Mouse (Mus musculus) hindbrain, embryonic 10.5 days (tissue): Measurements from ENCODE around the gene Tcf25. TPM values are rescaled to one million over a fixed set of nuclear protein-coding genes. Genes with fewer than 3 reads are reported as not detected.

Experiments
- DNase-seq: peaks from one replicate; pipeline ENCODE4 v3.0.0-alpha.2; 2017; ENCODE audit warnings: low spot score
- H3K27ac ChIP-seq: fragments of 300-500 bp; sonication (generic); 2 replicates; pipeline ENCODE4 v1.5.1; 2016; ENCODE audit warnings: mild to moderate bottlenecking, moderate library complexity
- H3K27me3 ChIP-seq: fragments of 300-500 bp; sonication (generic); 2 replicates; pipeline ENCODE4 v1.6.1; 2016; ENCODE audit warnings: mild to moderate bottlenecking; ENCODE audit not compliant: poor library complexity, insufficient read depth, severe bottlenecking
- H3K36me3 ChIP-seq: fragments of 300-500 bp; sonication (generic); 2 replicates; pipeline ENCODE4 v1.6.1; 2016; ENCODE audit warnings: mild to moderate bottlenecking, moderate library complexity
- H3K4me1 ChIP-seq: fragments of 300-500 bp; sonication (generic); replicated peaks from 2 replicates; pipeline ENCODE4 v1.6.1; 2016; ENCODE audit warnings: mild to moderate bottlenecking
- H3K4me3 ChIP-seq: fragments of 300-500 bp; sonication (generic); 2 replicates; pipeline ENCODE4 v1.5.1; 2016; ENCODE audit warnings: mild to moderate bottlenecking, moderate library complexity
- H3K9me3 ChIP-seq: fragments of 300-500 bp; sonication (generic); 2 replicates; pipeline ENCODE4 v1.6.1; 2016; ENCODE audit warnings: mild to moderate bottlenecking, moderate library complexity
- WGBS: fragments of 180-500 bp; shearing (Covaris S2); methylation state at CpG from one replicate; pipeline ENCODE4 v1.1.7; 2016; 5-methylcytosine and 5-hydroxymethylcytosine counted together
- polyA plus RNA-seq: library from polyadenylated mRNA; unstranded; fragments of >200 nt; fragmentation: Nextera tagmentation; extraction: Ambion mirVana; gene quantifications from 2 replicates; pipeline ENCODE4 v1.2.1, GENCODE M21; 2016

The Tcf25 gene
- polyA plus RNA-seq, 1 experiment from 2014 or later: 169 TPM

DNA sequence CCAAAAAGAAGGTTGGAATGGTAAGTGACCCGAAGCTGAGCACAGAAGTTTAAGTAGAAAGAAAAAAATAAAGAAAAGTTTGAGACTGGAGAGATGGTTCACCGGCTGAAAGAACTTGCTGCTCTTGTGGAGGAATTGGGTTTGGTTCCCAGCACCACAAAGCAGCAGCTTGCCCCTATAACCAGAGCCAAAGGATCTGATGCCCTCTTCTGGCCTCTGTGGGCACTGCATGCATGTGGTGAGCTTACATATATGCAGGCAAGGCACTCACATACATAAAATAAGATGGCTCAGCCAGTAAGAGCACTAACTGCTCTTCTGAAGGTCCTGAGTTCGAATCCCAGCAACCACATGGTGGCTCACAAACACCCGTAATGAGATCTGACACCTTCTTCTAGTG, 33.5 kb upstream of the Tcf25 start:
- no peaks in the 10 kb centered on the region for H3K27me3 ChIP-seq
- H3K9me3 ChIP-seq: peaks cover 6% of the 10 kb centered on the region; the same call in 1 of the 2 replicates
- 96% methylated on average over 4 of the region's 4 CpGs for WGBS
- H3K27ac ChIP-seq: no peak overlapping the region
- no peak for DNase-seq
- 0 out of 2 replicates have a peak, but pooled peaks cover 7% of the 10 kb centered on the region for H3K4me1 ChIP-seq
- no peak overlapping the region for H3K4me3 ChIP-seq
- H3K36me3 ChIP-seq: peaks cover 18% of the 10 kb centered on the region

- DNase-seq: no peak
- Histone ChIP-seq H3K27ac (no peak overlapping the region), H3K27me3 (no peaks in the 10 kb centered on the region), H3K9me3 (peaks cover 6% of the 10 kb centered on the region; the same call in 1 of the 2 replicates), H3K36me3 (peaks cover 18% of the 10 kb centered on the region), H3K4me1 (0 out of 2 replicates have a peak, but pooled peaks cover 7% of the 10 kb centered on the region), H3K4me3 (no peak overlapping the region)
- WGBS: 86% methylated on average over 27 of the region's 27 CpGs
Measured at GRCm38 (mm10) chr8:123341040-123342015, 32.2 kb upstream of the Tcf25 start.

GRCm38 (mm10) chr8:123342253-123342652, 31.3 kb upstream of the Tcf25 start:
- peaks cover 6% of the 10 kb centered on the region; the same call in 1 of the 2 replicates for H3K9me3 ChIP-seq
- H3K27me3 ChIP-seq: no peaks in the 10 kb centered on the region
- H3K4me1 ChIP-seq: 0 out of 2 replicates have a peak, but pooled peaks cover 7% of the 10 kb centered on the region
- 87% methylated on average over 8 of the region's 8 CpGs for whole genome bisulfite sequencing
- no peak overlapping the region for H3K27ac ChIP-seq
- H3K4me3 ChIP-seq: no peak overlapping the region
- H3K36me3 ChIP-seq: peaks cover 18% of the 10 kb centered on the region
- DNase-seq: no peak

DNA sequence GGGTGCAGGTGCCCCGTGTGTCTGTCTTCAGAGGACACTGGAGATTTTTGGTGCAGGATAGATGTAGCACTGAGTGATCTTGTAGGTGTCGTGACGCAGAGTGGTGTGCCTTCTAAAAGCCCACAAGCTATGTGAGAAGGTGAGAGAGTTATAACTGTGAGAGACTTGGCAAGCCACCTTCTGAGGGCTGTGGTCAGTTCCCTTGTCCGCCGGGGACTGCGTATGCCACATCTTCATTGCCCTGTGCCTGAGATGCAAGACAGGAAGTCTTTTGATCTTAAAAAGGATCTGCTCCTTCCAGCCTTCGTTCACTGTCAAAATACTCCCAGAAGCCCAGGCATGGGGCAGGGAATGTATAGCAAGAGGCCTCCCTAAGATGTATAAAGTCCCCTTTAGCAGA, 30.6 kb upstream of the Tcf25 start:
- DNase-seq: no peak
- Histone ChIP-seq H3K27me3 (no peaks in the 10 kb centered on the region), H3K4me1 (peaks cover 9% of the 10 kb centered on the region), H3K4me3 (no peak overlapping the region), H3K27ac (no peak overlapping the region), H3K36me3 (peaks cover 18% of the 10 kb centered on the region), H3K9me3 (peaks cover 6% of the 10 kb centered on the region; the same call in 1 of the 2 replicates)
- WGBS: 83% methylated on average over 7 of the region's 7 CpGs

GRCm38 (mm10) chr8:123343422-123343821, 30.1 kb upstream of the Tcf25 start:
- H3K27me3 ChIP-seq: no peaks in the 10 kb centered on the region
- H3K9me3 ChIP-seq: peaks cover 6% of the 10 kb centered on the region; the same call in 1 of the 2 replicates
- peaks cover 14% of the 10 kb centered on the region for H3K4me1 ChIP-seq
- no peak overlapping the region for H3K4me3 ChIP-seq
- H3K27ac ChIP-seq: no peak overlapping the region
- H3K36me3 ChIP-seq: peaks cover 23% of the 10 kb centered on the region
- no peak for DNase-seq
- WGBS: 89% methylated on average over 12 of the region's 12 CpGs

GRCm38 (mm10) chr8:123345135-123345534, 28.4 kb upstream of the Tcf25 start:
- no peak for DNase-seq
- H3K27ac ChIP-seq: no peak overlapping the region

DNA sequence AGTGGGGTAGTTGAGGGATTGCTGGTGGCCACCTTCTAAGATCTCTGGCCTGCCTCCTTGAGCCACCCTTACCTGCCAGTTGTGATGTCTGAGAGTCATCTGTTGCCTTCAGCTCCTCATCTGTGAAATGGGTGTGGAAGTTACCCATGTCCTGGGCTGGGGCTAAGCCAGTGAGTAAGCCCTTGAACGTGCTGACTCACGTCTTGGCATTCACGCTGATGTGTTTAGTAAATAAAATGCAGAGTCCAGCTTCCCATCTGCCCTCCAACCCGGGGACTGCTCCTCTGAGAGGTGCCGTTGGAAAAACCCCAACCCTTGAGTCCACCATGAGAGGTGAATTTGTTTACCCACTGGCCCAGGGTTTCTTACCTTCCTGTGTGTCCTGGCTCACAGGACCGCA, 27.7 kb upstream of the Tcf25 start:
- no peak overlapping the region for H3K4me3 ChIP-seq
- DNase-seq: no peak
- peaks cover 22% of the 10 kb centered on the region for H3K36me3 ChIP-seq
- H3K4me1 ChIP-seq: peaks cover 23% of the 10 kb centered on the region
- no peak overlapping the region for H3K27ac ChIP-seq
- 89% methylated on average over 6 of the region's 6 CpGs for WGBS
- no peaks in the 10 kb centered on the region for H3K27me3 ChIP-seq
- no peaks in the 10 kb centered on the region for H3K9me3 ChIP-seq

More at GRCm38 (mm10) chr8:123345135-123345534, 28.4 kb upstream of the Tcf25 start:
- peaks cover 23% of the 10 kb centered on the region for H3K4me1 ChIP-seq
- H3K27me3 ChIP-seq: no peaks in the 10 kb centered on the region
- peaks cover under 1% of the 10 kb centered on the region; the same call in 1 of the 2 replicates for H3K9me3 ChIP-seq
- peaks cover 22% of the 10 kb centered on the region for H3K36me3 ChIP-seq
- WGBS: 83% methylated on average over 8 of the region's 8 CpGs
- no peak overlapping the region for H3K4me3 ChIP-seq

GRCm38 (mm10) chr8:123347293-123347692, 26.3 kb upstream of the Tcf25 start:
- Histone ChIP-seq H3K9me3 (no peaks in the 10 kb centered on the region), H3K36me3 (peaks cover 13% of the 10 kb centered on the region; the same call in 1 of the 2 replicates), H3K27me3 (no peaks in the 10 kb centered on the region), H3K4me1 (peaks cover 22% of the 10 kb centered on the region), H3K4me3 (no peak overlapping the region), H3K27ac (no peak overlapping the region)
- WGBS: 84% methylated on average over 2 of the region's 2 CpGs
- DNase-seq: no peak

DNA sequence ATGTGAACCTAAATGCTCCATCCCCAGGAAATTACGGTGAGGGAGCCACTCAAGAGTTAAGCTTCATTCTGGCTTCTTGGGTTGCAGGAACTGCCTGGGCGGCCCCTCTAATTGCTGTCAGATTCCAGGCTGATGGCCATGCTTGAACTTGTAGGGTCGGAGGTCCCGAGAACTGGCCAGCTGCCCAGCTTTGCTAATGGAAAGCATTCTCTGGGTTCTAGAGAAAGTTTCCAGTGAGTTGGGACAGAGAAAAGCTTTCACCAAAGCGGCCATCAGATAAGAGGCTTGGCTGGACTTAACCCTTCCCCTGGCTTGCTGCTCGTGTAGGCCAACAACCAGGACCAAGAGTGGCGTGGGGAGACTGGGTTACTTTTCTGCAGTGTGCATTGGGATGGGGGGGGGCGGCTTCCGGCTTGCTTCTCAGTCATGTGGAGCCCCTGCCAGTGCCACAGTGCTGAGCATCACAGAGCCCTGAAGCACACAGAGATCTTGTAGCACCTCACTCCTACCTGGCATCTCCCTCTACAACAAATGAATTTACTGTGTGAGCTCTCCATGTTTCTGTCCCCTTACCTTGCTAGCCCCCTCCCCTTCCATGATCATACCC, 25.2 kb upstream of the Tcf25 start:
- peaks cover 13% of the 10 kb centered on the region; the same call in 1 of the 2 replicates for H3K36me3 ChIP-seq

GRCm38 (mm10) chr8:123349073-123349472, 24.5 kb upstream of the Tcf25 start:
- no peaks in the 10 kb centered on the region for H3K9me3 ChIP-seq
- WGBS: 79% methylated on average over 4 of the region's 4 CpGs
- peak overlapping the region; percentile 20; the same call in 1 of the 2 replicates for H3K27ac ChIP-seq
- no peak overlapping the region for H3K4me3 ChIP-seq
- no peaks in the 10 kb centered on the region; the same call in 1 of the 2 replicates for H3K27me3 ChIP-seq
- no peak for DNase-seq
- peaks cover 13% of the 10 kb centered on the region; the same call in 1 of the 2 replicates for H3K36me3 ChIP-seq
- peaks cover 36% of the 10 kb centered on the region for H3K4me1 ChIP-seq

More for the DNA sequence above, 25.2 kb upstream of the Tcf25 start:
- H3K9me3 ChIP-seq: no peaks in the 10 kb centered on the region
- H3K27ac ChIP-seq: peak overlapping the region; percentile 20; the same call in 1 of the 2 replicates
- peaks cover 30% of the 10 kb centered on the region for H3K4me1 ChIP-seq
- 63% methylated on average over 9 of the region's 9 CpGs for WGBS
- peak; percentile 54 for DNase-seq
- H3K27me3 ChIP-seq: no peaks in the 10 kb centered on the region
- H3K4me3 ChIP-seq: no peak overlapping the region

GRCm38 (mm10) chr8:123352118-123352517, 21.4 kb upstream of the Tcf25 start:
- Histone ChIP-seq H3K4me3 (no peak overlapping the region), H3K4me1 (peaks cover 38% of the 10 kb centered on the region), H3K36me3 (peaks cover 26% of the 10 kb centered on the region), H3K27me3 (no peaks in the 10 kb centered on the region; the same call in 1 of the 2 replicates), H3K27ac (no peak overlapping the region), H3K9me3 (no peaks in the 10 kb centered on the region)
- no peak for DNase-seq
- 89% methylated on average over 12 of the region's 12 CpGs for WGBS

DNA sequence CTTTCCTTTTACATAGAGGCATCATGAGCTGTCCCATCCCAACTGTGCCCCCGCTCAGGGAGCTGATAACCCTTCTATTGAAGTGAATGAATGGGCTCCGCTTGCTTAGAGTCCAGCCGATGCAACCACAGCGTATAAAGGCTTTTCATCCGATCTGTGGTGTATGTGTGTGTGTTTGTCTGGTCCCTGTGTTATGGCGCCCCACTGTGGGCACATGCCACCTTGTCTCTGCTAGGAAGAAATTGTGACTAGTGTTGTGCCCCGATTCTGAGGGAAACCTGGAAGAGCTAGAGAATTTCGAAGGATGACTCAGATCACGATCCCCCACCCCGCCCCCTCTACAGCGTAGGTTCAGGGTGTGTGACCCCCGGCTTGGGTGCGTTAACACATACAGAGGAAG, 20.8 kb upstream of the Tcf25 start:
- peaks cover 37% of the 10 kb centered on the region for H3K4me1 ChIP-seq
- H3K4me3 ChIP-seq: no peak overlapping the region
- H3K9me3 ChIP-seq: no peaks in the 10 kb centered on the region
- no peak overlapping the region; the same call in 1 of the 2 replicates for H3K27ac ChIP-seq
- 60% methylated on average over 13 of the region's 13 CpGs for WGBS
- H3K27me3 ChIP-seq: no peaks in the 10 kb centered on the region; the same call in 1 of the 2 replicates
- peak; percentile 53 for DNase-seq
- H3K36me3 ChIP-seq: peaks cover 32% of the 10 kb centered on the region
